Mouse (Mus musculus): ENCODE data around the gene Arhgap20. TPM values are rescaled to one million over a fixed set of nuclear protein-coding genes. Genes with fewer than 3 reads are reported as not detected.

Arhgap20 gene
- polyA plus RNA-seq, 1 experiment from 2014 or later: 3.4 TPM

- H3K9me3 ChIP-seq: no peaks in the 10 kb centered on the region
- H3K4me1 ChIP-seq (replicated peaks): no peaks in the 10 kb centered on the region
- H3K27me3 ChIP-seq (ENCODE audit: insufficient read depth, poor library complexity, severe bottlenecking): no peaks in the 10 kb centered on the region
- 87% methylated on average over 7 of the region's 7 CpGs for WGBS
- no peaks in the 10 kb centered on the region for H3K36me3 ChIP-seq
- H3K4me3 ChIP-seq: no peak overlapping the region
- no peak overlapping the region for H3K27ac ChIP-seq
- no peak for DNase-seq (ENCODE audit: low spot score)
Observed at GRCm38 (mm10) chr9:51824516-51824915, 59.4 kb downstream of the Arhgap20 start.

GRCm38 (mm10) chr9:51831596-51831995, 66.5 kb downstream of the Arhgap20 start:
- WGBS: 75% methylated on average over 11 of the region's 11 CpGs
- H3K4me3 ChIP-seq: no peak overlapping the region
- H3K27ac ChIP-seq: no peak overlapping the region

GRCm38 (mm10) chr9:51832368-51832767, 67.2 kb downstream of the Arhgap20 start:
- no peaks in the 10 kb centered on the region for H3K9me3 ChIP-seq
- H3K27ac ChIP-seq: no peak overlapping the region
- 77% methylated on average over 5 of the region's 5 CpGs for WGBS

More at GRCm38 (mm10) chr9:51831596-51831995, 66.5 kb downstream of the Arhgap20 start:
- H3K4me1 ChIP-seq (replicated peaks): no peaks in the 10 kb centered on the region
- no peaks in the 10 kb centered on the region for H3K27me3 ChIP-seq (ENCODE audit: insufficient read depth, poor library complexity, severe bottlenecking)
- no peak for DNase-seq (ENCODE audit: low spot score)
- H3K36me3 ChIP-seq: no peaks in the 10 kb centered on the region
- no peaks in the 10 kb centered on the region for H3K9me3 ChIP-seq

GRCm38 (mm10) chr9:51837716-51838115, 72.6 kb downstream of the Arhgap20 start:
- H3K9me3 ChIP-seq: no peaks in the 10 kb centered on the region
- no peak overlapping the region for H3K4me3 ChIP-seq
- no peak for DNase-seq (ENCODE audit: low spot score)
- peaks cover 8% of the 10 kb centered on the region for H3K4me1 ChIP-seq (replicated peaks)
- no peaks in the 10 kb centered on the region for H3K27me3 ChIP-seq (ENCODE audit: insufficient read depth, poor library complexity, severe bottlenecking)
- no peak overlapping the region for H3K27ac ChIP-seq
- WGBS: 64% methylated on average over 7 of the region's 7 CpGs
- H3K36me3 ChIP-seq: no peaks in the 10 kb centered on the region

More at GRCm38 (mm10) chr9:51832368-51832767, 67.2 kb downstream of the Arhgap20 start:
- Histone ChIP-seq H3K36me3 (no peaks in the 10 kb centered on the region), H3K27me3 (ENCODE audit: insufficient read depth, poor library complexity, severe bottlenecking) (no peaks in the 10 kb centered on the region), H3K4me3 (no peak overlapping the region), H3K4me1 (replicated peaks) (no peaks in the 10 kb centered on the region)
- DNase-seq (ENCODE audit: low spot score): no peak

GRCm38 (mm10) chr9:51843216-51843615, 78.1 kb downstream of the Arhgap20 start:
- WGBS: 81% methylated on average over 4 of the region's 4 CpGs

GRCm38 (mm10) chr9:51845796-51846195, 80.7 kb downstream of the Arhgap20 start:
- H3K27ac ChIP-seq: no peak overlapping the region
- no peaks in the 10 kb centered on the region for H3K9me3 ChIP-seq
- no peak overlapping the region for H3K4me3 ChIP-seq
- no peaks in the 10 kb centered on the region for H3K27me3 ChIP-seq (ENCODE audit: insufficient read depth, poor library complexity, severe bottlenecking)
- DNase-seq (ENCODE audit: low spot score): no peak
- WGBS: 94% methylated on average over 10 of the region's 10 CpGs
- H3K4me1 ChIP-seq (replicated peaks): peaks cover 4% of the 10 kb centered on the region; the same call in 1 of the 2 replicates
- H3K36me3 ChIP-seq: no peaks in the 10 kb centered on the region

More at GRCm38 (mm10) chr9:51843216-51843615, 78.1 kb downstream of the Arhgap20 start:
- H3K27me3 ChIP-seq (ENCODE audit: insufficient read depth, poor library complexity, severe bottlenecking): no peaks in the 10 kb centered on the region
- peaks cover 4% of the 10 kb centered on the region; the same call in 1 of the 2 replicates for H3K4me1 ChIP-seq (replicated peaks)
- H3K4me3 ChIP-seq: no peak overlapping the region
- no peak overlapping the region for H3K27ac ChIP-seq
- DNase-seq (ENCODE audit: low spot score): no peak
- H3K36me3 ChIP-seq: no peaks in the 10 kb centered on the region
- H3K9me3 ChIP-seq: no peaks in the 10 kb centered on the region

- Histone ChIP-seq H3K27me3 (ENCODE audit: insufficient read depth, poor library complexity, severe bottlenecking) (no peaks in the 10 kb centered on the region), H3K4me1 (replicated peaks) (no peaks in the 10 kb centered on the region; the same call in 1 of the 2 replicates), H3K9me3 (no peaks in the 10 kb centered on the region), H3K4me3 (no peak overlapping the region), H3K27ac (no peak overlapping the region), H3K36me3 (no peaks in the 10 kb centered on the region)
- 96% methylated on average over 5 of the region's 5 CpGs for WGBS
- DNase-seq (ENCODE audit: low spot score): no peak
Observed at GRCm38 (mm10) chr9:51853772-51854171, 88.6 kb downstream of the Arhgap20 start.

GRCm38 (mm10) chr9:51864273-51864672, 99.1 kb downstream of the Arhgap20 start:
- WGBS: 90% methylated on average over 3 of the region's 3 CpGs
- Histone ChIP-seq H3K27ac (no peak overlapping the region), H3K4me1 (replicated peaks) (0 out of 2 replicates have a peak, but pooled peaks cover 4% of the 10 kb centered on the region), H3K9me3 (no peaks in the 10 kb centered on the region), H3K27me3 (ENCODE audit: insufficient read depth, poor library complexity, severe bottlenecking) (no peaks in the 10 kb centered on the region), H3K36me3 (no peaks in the 10 kb centered on the region), H3K4me3 (no peak overlapping the region)
- no peak for DNase-seq (ENCODE audit: low spot score)

GRCm38 (mm10) chr9:51866634-51867033, 101.5 kb downstream of the Arhgap20 start:
- 60% methylated on average over 4 of the region's 4 CpGs for WGBS
- H3K27ac ChIP-seq: no peak overlapping the region
- no peaks in the 10 kb centered on the region for H3K36me3 ChIP-seq
- H3K4me1 ChIP-seq (replicated peaks): 0 out of 2 replicates have a peak, but pooled peaks cover 4% of the 10 kb centered on the region
- no peak for DNase-seq (ENCODE audit: low spot score)
- no peaks in the 10 kb centered on the region for H3K27me3 ChIP-seq (ENCODE audit: insufficient read depth, poor library complexity, severe bottlenecking)
- H3K4me3 ChIP-seq: no peak overlapping the region
- no peaks in the 10 kb centered on the region for H3K9me3 ChIP-seq

GRCm38 (mm10) chr9:51869056-51869455, 103.9 kb downstream of the Arhgap20 start:
- no peak for DNase-seq (ENCODE audit: low spot score)
- no peaks in the 10 kb centered on the region for H3K9me3 ChIP-seq
- H3K27me3 ChIP-seq (ENCODE audit: insufficient read depth, poor library complexity, severe bottlenecking): no peaks in the 10 kb centered on the region
- H3K36me3 ChIP-seq: no peaks in the 10 kb centered on the region
- 0 out of 2 replicates have a peak, but pooled peaks cover 4% of the 10 kb centered on the region for H3K4me1 ChIP-seq (replicated peaks)
- 71% methylated on average over 4 of the region's 4 CpGs for WGBS
- no peak overlapping the region for H3K27ac ChIP-seq
- no peak overlapping the region for H3K4me3 ChIP-seq

- H3K4me1 ChIP-seq (replicated peaks): no peaks in the 10 kb centered on the region
- no peaks in the 10 kb centered on the region for H3K36me3 ChIP-seq
- H3K27ac ChIP-seq: no peak overlapping the region
- H3K4me3 ChIP-seq: no peak overlapping the region
- 50% methylated on average over 4 of the region's 4 CpGs for WGBS
- no peaks in the 10 kb centered on the region for H3K27me3 ChIP-seq (ENCODE audit: insufficient read depth, poor library complexity, severe bottlenecking)
- DNase-seq (ENCODE audit: low spot score): peak; percentile 18
- no peaks in the 10 kb centered on the region for H3K9me3 ChIP-seq
Observed at GRCm38 (mm10) chr9:51874348-51874747, 109.2 kb downstream of the Arhgap20 start.

- 93% methylated on average over 20 of the region's 20 CpGs for WGBS
- DNase-seq (ENCODE audit: low spot score): no peak
- no peaks in the 10 kb centered on the region for H3K27me3 ChIP-seq (ENCODE audit: insufficient read depth, poor library complexity, severe bottlenecking)
- H3K27ac ChIP-seq: no peak overlapping the region
- H3K9me3 ChIP-seq: no peaks in the 10 kb centered on the region
- H3K36me3 ChIP-seq: no peaks in the 10 kb centered on the region
- no peaks in the 10 kb centered on the region for H3K4me1 ChIP-seq (replicated peaks)
- no peak overlapping the region for H3K4me3 ChIP-seq
Observed at GRCm38 (mm10) chr9:51875531-51875930, 110.4 kb downstream of the Arhgap20 start.

GRCm38 (mm10) chr9:51881386-51881785, 116.2 kb downstream of the Arhgap20 start:
- WGBS: 52% methylated on average over 4 of the region's 4 CpGs
- H3K27ac ChIP-seq: no peak overlapping the region

GRCm38 (mm10) chr9:51881881-51882280, 116.7 kb downstream of the Arhgap20 start:
- WGBS: 79% methylated on average over 4 of the region's 4 CpGs
- no peaks in the 10 kb centered on the region for H3K36me3 ChIP-seq
- H3K27me3 ChIP-seq (ENCODE audit: insufficient read depth, poor library complexity, severe bottlenecking): no peaks in the 10 kb centered on the region
- H3K27ac ChIP-seq: 0 out of 2 replicates have a peak overlapping the region, but pooled peaks have one; percentile 9
- no peak overlapping the region for H3K4me3 ChIP-seq
- no peaks in the 10 kb centered on the region for H3K9me3 ChIP-seq
- no peak for DNase-seq (ENCODE audit: low spot score)
- peaks cover 3% of the 10 kb centered on the region for H3K4me1 ChIP-seq (replicated peaks)

More at GRCm38 (mm10) chr9:51881386-51881785, 116.2 kb downstream of the Arhgap20 start:
- Histone ChIP-seq H3K36me3 (no peaks in the 10 kb centered on the region), H3K4me3 (no peak overlapping the region), H3K27me3 (ENCODE audit: insufficient read depth, poor library complexity, severe bottlenecking) (no peaks in the 10 kb centered on the region), H3K9me3 (no peaks in the 10 kb centered on the region), H3K4me1 (replicated peaks) (peaks cover 3% of the 10 kb centered on the region)
- DNase-seq (ENCODE audit: low spot score): peak; percentile 30
